Mouse (Mus musculus): ENCODE measurements around the gene Baiap2.

Gene Baiap2

GRCm38 (mm10) chr11:119919897-119920296 lies 22.7 kb upstream of the Baiap2 start:
- peak; percentile 66 for DNase-seq (ENCODE audit: low read depth, low spot score)

GRCm38 (mm10) chr11:119920668-119921067 lies 21.9 kb upstream of the Baiap2 start:
- no peak for DNase-seq (ENCODE audit: low read depth, low spot score)

- no peak for DNase-seq (ENCODE audit: low read depth, low spot score)
These were observed 17.4 kb upstream of the Baiap2 start for GRCm38 (mm10) chr11:119925176-119925575.

GRCm38 (mm10) chr11:119926762-119927161 lies 15.8 kb upstream of the Baiap2 start:
- DNase-seq (ENCODE audit: low read depth, low spot score): no peak

GRCm38 (mm10) chr11:119928023-119928681 lies 14.4 kb upstream of the Baiap2 start:
- DNase-seq (ENCODE audit: low read depth, low spot score): peak; percentile 88

GRCm38 (mm10) chr11:119929603-119930265 lies 12.8 kb upstream of the Baiap2 start:
- no peak for DNase-seq (ENCODE audit: low read depth, low spot score)

- DNase-seq (ENCODE audit: low read depth, low spot score): no peak
These were observed 10.8 kb upstream of the Baiap2 start for GRCm38 (mm10) chr11:119931809-119932208.

- no peak for DNase-seq (ENCODE audit: low read depth, low spot score)
These were observed 9.4 kb upstream of the Baiap2 start for GRCm38 (mm10) chr11:119933142-119933541.

GRCm38 (mm10) chr11:119933819-119934583 lies 8.6 kb upstream of the Baiap2 start:
- DNase-seq (ENCODE audit: low read depth, low spot score): peak; percentile 92

- peak; percentile 68 for DNase-seq (ENCODE audit: low read depth, low spot score)
These were observed 7.8 kb upstream of the Baiap2 start for GRCm38 (mm10) chr11:119934773-119935172.

- DNase-seq (ENCODE audit: low read depth, low spot score): peak; percentile 78
These were observed 7.1 kb upstream of the Baiap2 start for GRCm38 (mm10) chr11:119935457-119935856.

- no peak for DNase-seq (ENCODE audit: low read depth, low spot score)
These were observed 6.1 kb upstream of the Baiap2 start for GRCm38 (mm10) chr11:119936456-119936855.

GRCm38 (mm10) chr11:119937216-119937615 lies 5.3 kb upstream of the Baiap2 start:
- no peak for DNase-seq (ENCODE audit: low read depth, low spot score)

GRCm38 (mm10) chr11:119937772-119938502 lies 4.6 kb upstream of the Baiap2 start:
- DNase-seq (ENCODE audit: low read depth, low spot score): no peak

- DNase-seq (ENCODE audit: low read depth, low spot score): no peak
These were observed 3.4 kb upstream of the Baiap2 start for GRCm38 (mm10) chr11:119939073-119939710.

GRCm38 (mm10) chr11:119939711-119940106 lies 2.9 kb upstream of the Baiap2 start:
- DNase-seq (ENCODE audit: low read depth, low spot score): no peak

GRCm38 (mm10) chr11:119940142-119940541 lies 2.4 kb upstream of the Baiap2 start:
- no peak for DNase-seq (ENCODE audit: low read depth, low spot score)

GRCm38 (mm10) chr11:119941794-119942193 lies 769 bp upstream of the Baiap2 start:
- DNase-seq (ENCODE audit: low read depth, low spot score): no peak

GRCm38 (mm10) chr11:119942201-119942726 lies 299 bp upstream of the Baiap2 start:
- DNase-seq (ENCODE audit: low read depth, low spot score): no peak

GRCm38 (mm10) chr11:119943428-119943988 lies 945 bp downstream of the Baiap2 start:
- DNase-seq (ENCODE audit: low read depth, low spot score): no peak

GRCm38 (mm10) chr11:119945343-119945742 lies 2.8 kb downstream of the Baiap2 start:
- DNase-seq (ENCODE audit: low read depth, low spot score): no peak

Data from A20 (cell line).